Mouse (Mus musculus): ENCODE results near the gene Lrmp.

GRCm38 (mm10) chr6:145091998-145092397 lies 23.5 kb upstream of the Lrmp start:
- no peak for TF ChIP-seq CTCF (IDR thresholded peaks at IDR 0.05; ENCODE audit: low read depth, low read length)
- TF ChIP-seq POLR2A (IDR thresholded peaks at IDR 0.05; ENCODE audit: insufficient read depth, low read length), result no peak

Measured in ES-Bruce4 (cell line).